Mouse (Mus musculus) T-cell, adult 66 days (primary cell): ENCODE results near the gene Gm29609. TPM values are rescaled to one million over a fixed set of nuclear protein-coding genes. Genes with fewer than 3 reads are reported as not detected.

Experiments used
- total RNA-seq, 2 experiments: library from RNA; stranded (reverse); gene quantifications; 3 replicates in 1 of 2; 4 replicates in 1 of 2; pipeline ENCODE4 v1.2.4; 2023

Gene Gm29609
- total RNA-seq: 1 to 10 TPM; 7.3 to 7.7 TPM

GRCm38 (mm10) chr5:31179766-31180630 is at the start of gene Gm29609, which contains the start of gene Gtf3c2:
Gene Gm29609 (minus strand): TSS chr5:31179911.
Gene Gtf3c2 (minus strand): TSS chr5:31180144.

GRCm38 (mm10) chr5:31220448-31221303 is 41.0 kb upstream of the Gm29609 start, which contains the start of gene Ppm1g:
Gene Ppm1g (minus strand): TSS chr5:31220687.

GRCm38 (mm10) chr5:31201742-31202590 is 22.3 kb upstream of the Gm29609 start, which contains the start of gene Zfp513:
Gene Zfp513 (minus strand): TSS chr5:31202303.

GRCm38 (mm10) chr5:31192939-31193630 is 13.4 kb upstream of the Gm29609 start, which contains the start of the genes Snx17 and Eif2b4:
Gene Snx17 (plus strand): TSS chr5:31193227.
Gene Eif2b4 (minus strand): TSS chr5:31193430.

GRCm38 (mm10) chr5:31154152-31154553 is 25.6 kb downstream of the Gm29609 start, which contains the start of gene Mpv17:
Gene Mpv17 (minus strand): TSS chr5:31154251.

GRCm38 (mm10) chr5:31138241-31138967 is 41.3 kb downstream of the Gm29609 start, which contains the start of gene Ucn:
Gene Ucn (minus strand): TSS chr5:31138829.

GRCm38 (mm10) chr5:31116354-31116753 is 63.4 kb downstream of the Gm29609 start, which contains the start of gene Trim54:
Gene Trim54 (plus strand): TSS chr5:31116712.

GRCm38 (mm10) chr5:31108000-31108490 is 71.7 kb downstream of the Gm29609 start, which contains the start of gene Slc30a3:
Gene Slc30a3 (minus strand): TSS chr5:31108237.

GRCm38 (mm10) chr5:31105814-31106335 is 73.8 kb downstream of the Gm29609 start, which contains the start of gene Dnajc5g:
Gene Dnajc5g (plus strand): TSS chr5:31106285.

Other genes with a start within 250 kb of the Gm29609 start
- not detected for gene Cgref1, start 234.3 kb downstream of the Gm29609 start, total RNA-seq
- 100 to 1,000 TPM; 180 to 181 TPM for gene Preb, start 219.6 kb downstream of the Gm29609 start, total RNA-seq
- not detected for gene Tcf23, start 211.2 kb downstream of the Gm29609 start, total RNA-seq
- gene Atraid, start 131.6 kb downstream of the Gm29609 start, total RNA-seq: 10 to 100 TPM; 28.9 to 36.2 TPM
- 10 to 100 TPM; 11.3 to 11.4 TPM for gene Slc5a6, start 131.0 kb downstream of the Gm29609 start, total RNA-seq
- 10 to 100 TPM; 57.5 to 68.5 TPM for gene Cad, start 125.1 kb downstream of the Gm29609 start, total RNA-seq
- not detected for gene Dnajc5g, start 73.6 kb downstream of the Gm29609 start, total RNA-seq
- gene Slc30a3, start 71.7 kb downstream of the Gm29609 start, total RNA-seq: under 1 TPM in 1 of 2 experiments, not detected in 1; 0.30 TPM
- gene Trim54, start 63.2 kb downstream of the Gm29609 start, total RNA-seq: not detected
- not detected for gene Ucn, start 41.1 kb downstream of the Gm29609 start, total RNA-seq
- gene Mpv17, start 25.7 kb downstream of the Gm29609 start, total RNA-seq: 10 to 100 TPM; 19.5 to 25.3 TPM
- 100 to 1,000 TPM; 163 to 187 TPM for gene Gtf3c2, start 233 bp upstream of the Gm29609 start, total RNA-seq
- 10 to 100 TPM; 72.2 to 74.2 TPM for gene Snx17, start 13.3 kb upstream of the Gm29609 start, total RNA-seq
- gene Eif2b4, start 13.5 kb upstream of the Gm29609 start, total RNA-seq: 10 to 100 TPM; 38.2 to 38.9 TPM
- 10 to 100 TPM; 31.7 to 31.8 TPM for gene Zfp513, start 22.4 kb upstream of the Gm29609 start, total RNA-seq
- gene Ppm1g, start 40.8 kb upstream of the Gm29609 start, total RNA-seq: 100 to 1,000 TPM; 134 to 136 TPM
- gene Nrbp1, start 61.0 kb upstream of the Gm29609 start, total RNA-seq: 100 to 1,000 TPM; 162 to 163 TPM
- gene Gm9970, start 61.3 kb upstream of the Gm29609 start, total RNA-seq: not detected
- 10 to 100 TPM; 17.3 to 30.1 TPM for gene Krtcap3, start 71.8 kb upstream of the Gm29609 start, total RNA-seq
- gene Ift172, start 111.2 kb upstream of the Gm29609 start, total RNA-seq: 10 to 100 TPM; 14.2 to 18.8 TPM
- not detected for gene Fndc4, start 116.2 kb upstream of the Gm29609 start, total RNA-seq
- gene Gckr, start 117.5 kb upstream of the Gm29609 start, total RNA-seq: not detected